Mouse (Mus musculus): ENCODE results near the gene Pfn1.
A peak's percentile ranks its signal among the peaks of the same experiment; 100 is the strongest.

Gene Pfn1

GRCm38 (mm10) chr11:70605024-70605566 lies 49.3 kb downstream of the Pfn1 start:
- peak; percentile 76 to 92 for DNase-seq (ENCODE audit: inconsistent age in 2 of 2, low spot score in 1 of 2)

Data from adrenal gland, adult (tissue).